Mouse (Mus musculus): ENCODE data around the gene Rpl21.
"Not testable (repeated sequence)": the region's sequence is repeated elsewhere in the genome, so short reads cannot be mapped to it uniquely, and the experiment has no call there.

Gene Rpl21

DNA sequence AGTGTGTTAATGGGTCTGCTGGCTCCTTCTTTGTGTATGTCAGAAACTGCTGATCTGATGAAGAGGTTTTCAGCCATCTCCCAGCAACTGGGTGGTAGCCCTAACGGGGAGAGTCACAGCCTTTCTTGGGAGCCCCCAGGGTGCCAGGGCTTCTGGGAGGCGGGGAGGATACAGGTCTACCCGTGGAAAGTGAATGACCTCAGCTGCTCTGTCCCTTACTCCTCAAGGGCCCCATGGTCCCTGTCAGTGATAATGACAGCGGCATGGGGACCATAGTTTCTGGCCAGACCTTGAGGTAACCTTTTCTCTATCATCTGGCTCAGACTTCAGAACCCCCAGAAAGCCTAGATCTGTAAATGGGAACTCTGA, 35.2 kb downstream of the Rpl21 start:
- no peak for DNase-seq (ENCODE audit: low spot score)

DNA sequence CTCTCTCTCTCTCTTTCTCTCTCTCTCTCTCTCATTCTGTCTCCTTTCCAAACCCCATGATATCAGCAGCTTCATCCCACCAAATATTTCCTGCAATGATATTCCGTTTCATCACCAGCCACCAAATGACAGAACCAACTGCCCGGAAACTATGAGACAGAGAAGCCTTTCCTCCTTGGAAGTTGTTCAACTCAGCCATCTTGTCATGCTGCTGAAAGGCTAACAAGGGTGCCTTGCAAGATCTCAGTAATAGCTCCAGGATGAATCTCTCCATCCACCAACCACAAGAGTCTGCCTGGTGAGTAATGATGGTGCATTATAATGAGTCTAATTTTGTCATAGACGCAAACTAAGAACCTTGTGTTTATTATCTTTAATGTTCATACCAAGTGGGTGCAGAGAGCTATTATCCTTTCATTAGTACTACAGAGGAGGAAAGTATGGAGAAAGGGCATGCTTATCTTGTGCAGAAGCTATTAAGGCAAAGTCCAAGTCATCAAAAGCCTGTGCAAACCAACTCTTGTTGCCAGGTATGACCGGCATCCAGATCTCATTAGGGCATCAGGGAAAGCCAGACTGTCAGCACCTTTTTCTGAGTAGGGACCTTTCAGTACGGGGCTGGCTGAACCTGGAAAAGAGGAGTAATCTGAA, 40.4 kb downstream of the Rpl21 start:
- no peak for DNase-seq (ENCODE audit: low spot score)

DNA sequence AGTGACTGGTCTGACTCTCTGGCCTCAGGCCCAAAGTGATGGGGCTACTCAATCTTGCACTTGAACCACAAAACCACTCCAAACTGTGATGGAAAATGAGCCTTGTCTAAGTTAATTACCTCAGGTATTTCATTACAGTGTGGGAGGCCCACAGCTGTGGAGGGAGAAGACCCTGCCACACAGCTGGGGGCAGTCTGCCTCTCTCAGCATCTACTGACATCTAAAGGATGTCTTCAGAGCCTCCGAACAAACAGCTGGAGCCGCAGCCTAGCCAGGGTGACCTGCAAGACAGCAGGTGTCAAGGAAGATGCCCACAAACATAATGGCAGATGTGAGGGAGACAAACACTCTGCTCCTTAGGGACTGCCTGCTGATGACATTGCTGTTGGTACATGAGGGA, 43.3 kb downstream of the Rpl21 start:
- DNase-seq (ENCODE audit: low spot score) = no peak

DNA sequence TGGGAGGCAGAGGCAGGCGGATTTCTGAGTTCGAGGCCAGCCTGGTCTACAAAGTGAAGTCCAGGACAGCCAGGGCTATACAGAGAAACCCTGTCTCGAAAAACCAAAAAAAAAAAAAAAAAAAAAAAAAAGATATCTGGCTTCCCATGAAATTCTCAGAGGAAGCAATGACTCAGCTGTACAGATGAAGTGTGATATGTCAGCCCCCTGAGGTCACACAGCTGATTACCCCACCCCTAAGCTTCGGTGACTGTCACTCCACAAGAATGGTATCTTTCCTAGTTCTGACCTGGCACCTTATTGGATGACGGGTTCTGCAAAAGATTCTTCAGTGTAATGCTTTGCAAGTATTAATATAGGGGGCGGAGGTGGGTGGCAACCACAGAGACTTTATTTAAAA, 45.2 kb downstream of the Rpl21 start:
- not testable (repeated sequence) for DNase-seq (ENCODE audit: low spot score)

DNA sequence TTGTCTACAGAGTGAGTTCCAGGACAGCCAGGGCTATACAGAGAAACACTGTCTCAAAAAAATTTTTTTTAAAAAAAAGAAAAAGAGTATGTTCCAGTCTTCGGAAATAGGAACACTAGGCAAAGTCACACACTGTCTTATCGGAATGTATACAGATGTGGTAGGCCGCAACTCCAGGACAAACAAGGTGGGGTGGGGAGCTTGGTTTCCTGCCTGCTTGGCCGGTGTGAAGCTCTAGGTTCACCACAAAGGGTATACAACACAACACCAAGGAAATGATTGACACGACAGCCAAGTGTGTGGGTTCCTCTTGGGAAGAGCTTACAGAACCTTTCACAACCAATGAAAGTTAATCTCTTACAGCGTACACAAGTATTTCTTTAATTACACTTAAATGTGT, 49.6 kb downstream of the Rpl21 start:
- no peak for DNase-seq (ENCODE audit: low spot score)

DNA sequence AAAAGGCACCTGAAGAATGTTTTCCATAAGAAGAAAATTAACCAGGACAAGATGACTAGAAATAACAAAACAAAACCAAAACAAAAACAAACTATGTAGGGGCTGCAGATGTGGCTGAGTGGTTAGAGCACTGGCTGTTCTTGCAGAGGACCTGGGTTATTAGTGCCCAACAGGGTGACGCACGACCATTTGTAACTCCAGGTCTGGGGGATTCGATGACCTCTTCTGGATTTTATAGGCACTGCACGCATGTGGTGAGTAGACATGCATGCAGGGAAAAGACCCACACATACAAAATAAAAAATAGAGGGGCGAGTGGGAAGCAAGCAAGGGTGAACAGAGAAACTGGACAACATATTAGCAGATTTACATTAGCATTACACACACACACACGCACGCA, 50.4 kb downstream of the Rpl21 start:
- DNase-seq (ENCODE audit: low spot score) = no peak

DNA sequence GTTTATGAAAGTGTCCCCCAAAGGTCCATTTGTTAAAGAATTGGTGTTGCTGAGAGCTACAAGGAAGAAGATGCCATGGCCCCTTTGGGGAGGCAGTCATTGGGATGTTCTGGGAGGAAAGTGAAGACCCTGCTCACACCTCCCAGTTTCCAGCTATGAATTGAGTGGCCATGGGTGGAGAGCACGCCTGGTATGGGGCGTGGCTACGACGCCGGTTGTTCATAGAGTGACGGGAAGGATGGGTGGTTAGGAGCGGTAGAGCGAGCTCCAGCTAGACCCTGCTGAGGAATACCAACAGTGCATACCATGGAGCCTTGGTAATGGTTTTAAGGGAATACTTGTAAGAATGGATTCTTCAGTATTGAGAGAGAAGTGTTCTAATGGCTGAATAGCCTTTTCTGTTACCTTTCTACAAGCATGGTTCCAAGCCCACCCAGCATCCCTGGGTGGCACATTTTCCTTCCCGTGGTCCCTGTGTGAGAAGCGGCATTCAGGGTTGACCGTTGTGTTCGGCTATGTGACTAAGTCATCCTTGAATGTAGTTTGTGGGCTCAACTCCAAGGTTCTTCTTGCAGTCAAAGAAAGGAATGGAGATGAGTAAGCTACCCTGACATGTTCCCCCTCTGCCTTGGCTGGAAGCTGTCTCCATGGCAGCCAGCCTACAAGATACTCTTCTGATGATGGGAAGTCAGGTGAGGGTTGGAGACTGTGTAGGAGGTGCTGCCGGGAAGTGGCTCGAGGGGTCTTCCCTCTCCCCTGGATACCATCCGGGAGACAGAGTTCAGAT, 51.0 kb downstream of the Rpl21 start:
- no peak for DNase-seq (ENCODE audit: low spot score)

Measured in testis, postnatal 14 days (tissue).